Mouse (Mus musculus): ENCODE measurements around the gene Zmiz1. TPM values are rescaled to one million over a fixed set of nuclear protein-coding genes. Genes with fewer than 3 reads are reported as not detected.

Gene Zmiz1
- polyA plus RNA-seq, 1 experiment from 2014 or later, result 57.5 TPM

DNA sequence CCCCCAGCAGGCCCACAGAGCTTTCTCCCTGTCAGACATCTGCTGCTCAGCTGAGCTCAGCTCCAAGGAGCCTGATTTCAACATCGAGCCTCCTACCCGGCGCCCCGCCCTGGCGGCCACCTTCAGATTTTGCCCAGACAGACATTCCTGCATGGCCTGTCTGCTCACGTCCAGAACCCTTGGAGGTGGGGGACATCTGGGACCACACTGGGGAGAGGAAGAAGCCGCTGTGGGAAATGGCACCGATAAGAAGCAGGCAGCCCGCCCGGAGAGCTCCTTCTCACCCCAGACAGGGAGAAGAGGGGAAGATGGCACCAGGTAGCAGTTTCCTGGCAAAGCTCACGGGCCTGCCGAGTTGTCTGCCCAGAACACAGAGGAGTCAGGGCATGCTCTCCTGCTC lies 140.9 kb downstream of the Zmiz1 start:
- no peak for ATAC-seq (replicated peaks)
- 82% methylated on average over 12 of the region's 12 CpGs for WGBS
- no peak overlapping the region for H3K9ac ChIP-seq (replicated peaks)

DNA sequence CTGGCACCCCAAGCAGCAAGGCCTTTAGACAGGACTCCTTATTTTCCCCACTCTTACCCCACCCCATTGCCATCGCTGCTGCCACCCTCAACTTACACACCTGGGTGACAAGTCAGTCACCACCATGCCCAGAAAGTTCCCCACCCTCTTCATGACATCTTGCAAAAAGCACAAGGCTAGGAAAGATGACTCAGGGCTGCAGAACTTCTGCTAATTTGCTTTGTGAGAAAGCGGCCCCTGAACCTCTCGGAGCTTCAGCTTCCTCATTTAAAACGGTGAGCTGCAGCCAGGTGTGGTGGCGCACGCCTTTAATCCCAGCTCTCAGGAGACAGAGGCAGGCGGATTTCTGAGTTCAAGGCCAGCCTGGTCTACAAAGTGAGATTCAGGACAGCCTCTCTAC lies 141.4 kb downstream of the Zmiz1 start:
- Histone ChIP-seq H3K9ac (replicated peaks) (no peak overlapping the region), H3K9me3 (no peaks in the 10 kb centered on the region), H3K4me2 (replicated peaks) (no peak overlapping the region), H3K27me3 (no peaks in the 10 kb centered on the region), H3K4me3 (no peak overlapping the region), H3K36me3 (peaks cover 8% of the 10 kb centered on the region; the same call in 1 of the 2 replicates), H3K27ac (replicated peaks) (0 out of 2 replicates have a peak overlapping the region, but pooled peaks have one; percentile 21), H3K4me1 (peaks cover 40% of the 10 kb centered on the region)
- no peak for ATAC-seq (replicated peaks)
- WGBS, result 83% methylated on average over 7 of the region's 7 CpGs

More for the DNA sequence above, 140.9 kb downstream of the Zmiz1 start:
- Histone ChIP-seq H3K4me1 (peaks cover 39% of the 10 kb centered on the region), H3K9me3 (no peaks in the 10 kb centered on the region), H3K27ac (replicated peaks) (0 out of 2 replicates have a peak overlapping the region, but pooled peaks have one; percentile 21), H3K27me3 (no peaks in the 10 kb centered on the region), H3K4me3 (no peak overlapping the region), H3K4me2 (replicated peaks) (no peak overlapping the region), H3K36me3 (peaks cover 8% of the 10 kb centered on the region; the same call in 1 of the 2 replicates)

DNA sequence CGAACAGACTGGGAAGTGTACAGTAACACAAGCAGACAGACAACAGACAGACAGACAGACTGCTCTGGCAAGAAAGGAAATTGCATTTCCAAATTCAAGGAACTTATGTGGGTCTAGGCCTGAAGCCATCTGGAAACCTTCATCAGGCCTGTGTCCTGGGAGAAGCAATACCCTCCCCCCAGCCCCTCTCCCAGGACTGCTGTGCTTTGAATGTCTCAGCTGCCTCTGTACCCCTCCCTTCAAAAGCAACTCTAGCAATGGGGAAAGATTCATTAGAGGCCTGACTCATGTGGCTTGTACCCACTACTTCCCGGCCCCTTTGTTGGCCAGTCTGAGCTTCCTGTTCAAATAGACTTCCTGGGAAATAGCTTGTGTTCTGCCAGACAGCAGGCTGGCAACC lies 142.0 kb downstream of the Zmiz1 start:
- WGBS, result 57% methylated on average over 2 of the region's 2 CpGs
- Histone ChIP-seq H3K4me1 (peaks cover 44% of the 10 kb centered on the region), H3K27ac (replicated peaks) (no peak overlapping the region)

DNA sequence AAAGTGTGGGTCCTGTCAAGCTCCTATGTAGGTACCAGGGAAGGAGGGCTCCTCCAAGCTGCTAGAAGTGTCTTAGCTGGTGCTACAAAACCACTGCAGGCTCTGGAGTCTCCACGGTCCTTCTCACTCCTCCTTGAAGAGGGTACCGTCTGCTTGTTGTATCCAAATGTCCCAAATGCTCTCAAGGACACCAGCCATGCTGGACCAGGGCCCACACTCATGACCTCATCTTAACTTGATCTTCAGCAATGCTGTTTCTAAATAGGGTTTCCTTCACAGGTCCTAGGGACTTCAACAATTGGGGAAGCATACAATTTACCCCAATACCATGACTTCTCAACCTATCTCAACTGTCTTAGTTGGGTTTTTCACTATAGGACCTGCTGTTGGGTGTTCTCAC lies 143.0 kb downstream of the Zmiz1 start:
- Histone ChIP-seq H3K27ac (replicated peaks) (no peak overlapping the region), H3K36me3 (peaks cover 8% of the 10 kb centered on the region; the same call in 1 of the 2 replicates), H3K4me1 (peaks cover 55% of the 10 kb centered on the region), H3K4me3 (no peak overlapping the region), H3K27me3 (no peaks in the 10 kb centered on the region), H3K9me3 (no peaks in the 10 kb centered on the region), H3K4me2 (replicated peaks) (no peak overlapping the region), H3K9ac (replicated peaks) (no peak overlapping the region)
- 91% methylated on average over 2 of the region's 2 CpGs for WGBS
- ATAC-seq (replicated peaks), result no peak

More for the DNA sequence above, 142.0 kb downstream of the Zmiz1 start:
- peaks cover 8% of the 10 kb centered on the region; the same call in 1 of the 2 replicates for H3K36me3 ChIP-seq
- no peaks in the 10 kb centered on the region for H3K27me3 ChIP-seq
- no peak for ATAC-seq (replicated peaks)
- no peak overlapping the region for H3K4me3 ChIP-seq
- no peaks in the 10 kb centered on the region for H3K9me3 ChIP-seq
- H3K9ac ChIP-seq (replicated peaks), result no peak overlapping the region
- no peak overlapping the region for H3K4me2 ChIP-seq (replicated peaks)

DNA sequence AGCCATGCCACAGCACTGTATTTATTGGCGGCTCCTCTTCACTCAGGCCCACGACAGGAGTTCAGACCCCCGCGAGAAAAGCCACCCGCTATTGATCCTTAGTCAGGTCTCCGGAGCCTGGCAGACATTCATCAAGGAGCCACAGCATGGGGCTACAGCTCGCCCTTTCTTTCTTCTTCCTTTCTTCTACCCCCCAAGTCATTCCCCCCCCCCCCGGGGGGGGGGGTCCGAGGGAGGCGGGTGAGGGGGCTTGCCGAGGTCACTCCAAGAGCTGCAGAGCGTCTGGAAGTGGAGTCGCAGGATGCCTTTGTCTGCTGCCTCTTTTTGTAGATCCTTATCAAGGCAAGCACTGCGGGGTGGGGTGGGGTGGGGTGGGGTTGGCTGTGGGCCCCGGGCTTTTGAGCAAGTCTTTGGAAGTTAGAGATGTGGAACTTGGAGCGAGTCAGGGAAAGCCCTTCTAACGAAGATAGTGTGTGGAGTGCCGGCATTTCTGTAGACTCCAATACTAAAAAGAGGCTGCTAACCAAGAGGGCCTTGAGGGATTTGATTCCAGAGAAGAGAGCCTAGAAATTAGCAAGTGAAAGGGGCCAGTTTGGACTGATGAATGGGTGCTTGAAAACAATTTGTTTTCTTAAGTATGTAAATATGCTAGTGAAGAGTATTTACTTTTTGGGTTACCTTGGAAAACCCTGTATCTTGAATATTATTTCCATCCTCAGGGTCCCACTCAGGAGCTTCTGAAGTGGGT lies 145.6 kb downstream of the Zmiz1 start:
- H3K27me3 ChIP-seq, result no peaks in the 10 kb centered on the region
- 3% methylated on average over 17 of the region's 18 CpGs for WGBS
- no peaks in the 10 kb centered on the region for H3K9me3 ChIP-seq
- no peak for ATAC-seq (replicated peaks)
- H3K4me1 ChIP-seq, result peaks cover 69% of the 10 kb centered on the region
- no peak overlapping the region for H3K4me3 ChIP-seq
- no peak overlapping the region for H3K9ac ChIP-seq (replicated peaks)
- H3K27ac ChIP-seq (replicated peaks), result peak overlapping the region; percentile 42; the same call in 1 of the 2 replicates
- H3K36me3 ChIP-seq, result 0 out of 2 replicates have a peak, but pooled peaks cover 2% of the 10 kb centered on the region
- H3K4me2 ChIP-seq (replicated peaks), result no peak overlapping the region

DNA sequence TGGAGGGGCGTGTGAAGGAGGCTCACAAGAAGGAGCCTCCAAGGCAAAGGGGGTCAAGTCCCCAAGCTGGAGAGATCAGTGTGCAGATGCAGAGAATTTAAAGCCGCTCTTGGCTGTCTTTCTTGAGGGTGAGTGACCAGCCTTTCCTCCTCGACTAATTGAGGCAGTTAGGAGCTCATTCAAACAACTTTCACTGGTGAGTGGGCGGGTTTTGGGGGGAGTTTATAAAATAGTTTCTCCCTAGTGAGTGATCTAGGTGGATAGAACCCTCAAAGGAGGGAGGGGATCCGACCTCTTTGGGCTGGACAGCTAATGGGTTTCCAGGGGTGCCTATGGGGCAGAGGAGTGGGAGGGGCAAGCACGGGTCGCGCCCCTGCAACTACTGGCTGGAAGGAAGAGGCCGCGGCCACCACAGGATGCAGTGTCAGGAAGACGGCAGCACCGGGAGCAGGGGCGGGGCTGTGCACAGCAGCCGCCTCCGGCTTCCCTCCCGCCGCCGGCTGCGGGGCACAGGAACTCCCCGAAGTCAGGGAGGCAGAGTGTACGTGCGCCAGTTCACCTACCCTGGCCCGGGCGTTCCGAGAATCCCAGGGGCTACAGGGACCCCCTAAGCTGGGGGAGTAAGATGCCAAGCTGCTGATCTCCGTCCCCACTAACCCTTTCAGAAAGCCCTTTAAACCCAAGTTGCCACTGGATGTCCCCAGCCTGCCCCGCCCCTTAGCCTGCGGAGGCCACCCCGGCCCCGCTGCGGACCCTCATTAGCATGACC lies 147.6 kb downstream of the Zmiz1 start:
- H3K9ac ChIP-seq (replicated peaks), result peak overlapping the region; percentile 96
- ATAC-seq (replicated peaks), result peak; percentile 30
- peak overlapping the region; percentile 76 for H3K4me3 ChIP-seq
- H3K4me2 ChIP-seq (replicated peaks), result peak overlapping the region; percentile 98
- no peaks in the 10 kb centered on the region for H3K9me3 ChIP-seq
- peaks cover 80% of the 10 kb centered on the region for H3K4me1 ChIP-seq
- WGBS, result 1% methylated on average over 29 of the region's 31 CpGs
- peak overlapping the region; percentile 98 for H3K27ac ChIP-seq (replicated peaks)
- no peaks in the 10 kb centered on the region for H3K36me3 ChIP-seq
- H3K27me3 ChIP-seq, result no peaks in the 10 kb centered on the region

DNA sequence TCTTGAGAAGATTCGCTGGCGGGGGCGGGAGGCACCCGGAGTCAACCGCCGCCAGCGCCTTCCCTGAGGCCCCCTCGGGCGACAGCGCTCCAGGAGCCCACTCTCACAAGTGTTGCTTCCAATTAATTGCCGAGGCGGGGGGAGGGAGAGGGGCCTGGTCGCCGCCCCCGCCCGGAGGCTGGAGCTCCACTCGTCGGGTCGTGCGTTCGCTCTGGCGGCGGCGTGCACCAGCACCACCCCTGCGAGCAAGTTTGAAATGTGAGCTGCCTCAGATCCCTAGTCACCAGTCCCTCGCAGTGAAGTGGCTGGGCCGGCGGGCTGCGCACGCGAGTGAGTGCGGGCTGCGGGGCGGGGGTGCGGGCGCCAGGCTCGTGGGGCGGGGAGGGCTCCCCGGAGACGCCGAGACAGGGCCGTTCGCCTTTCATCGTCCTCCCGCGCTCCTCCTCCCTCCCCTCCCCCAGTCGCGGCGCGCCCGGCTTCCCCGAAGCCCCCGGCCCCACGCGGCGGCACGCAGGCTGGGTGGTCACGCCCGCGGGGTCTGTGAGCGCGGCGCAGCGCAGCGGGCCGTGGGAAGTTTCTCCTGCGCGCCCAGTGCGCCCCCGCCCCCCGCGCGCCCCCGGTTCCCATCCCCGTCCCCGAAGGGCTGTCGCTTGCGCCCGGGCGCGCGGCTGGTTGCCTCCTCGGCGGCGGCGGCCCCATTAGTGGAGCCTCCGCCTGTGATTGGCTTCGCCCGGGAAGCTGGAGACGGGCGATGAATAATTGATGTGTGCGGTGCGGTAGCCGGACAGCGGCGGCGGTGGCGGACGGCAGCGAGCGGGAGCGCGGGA lies 148.4 kb downstream of the Zmiz1 start:
- peak; percentile 73 for ATAC-seq (replicated peaks)
- Histone ChIP-seq H3K27ac (replicated peaks) (peak overlapping the region; percentile 98), H3K36me3 (no peaks in the 10 kb centered on the region), H3K27me3 (no peaks in the 10 kb centered on the region), H3K4me3 (peak overlapping the region; percentile 76), H3K9ac (replicated peaks) (peak overlapping the region; percentile 96), H3K9me3 (no peaks in the 10 kb centered on the region), H3K4me1 (peaks cover 83% of the 10 kb centered on the region), H3K4me2 (replicated peaks) (peak overlapping the region; percentile 98)
- WGBS, result under 1% methylated on average over 88 of the region's 103 CpGs

DNA sequence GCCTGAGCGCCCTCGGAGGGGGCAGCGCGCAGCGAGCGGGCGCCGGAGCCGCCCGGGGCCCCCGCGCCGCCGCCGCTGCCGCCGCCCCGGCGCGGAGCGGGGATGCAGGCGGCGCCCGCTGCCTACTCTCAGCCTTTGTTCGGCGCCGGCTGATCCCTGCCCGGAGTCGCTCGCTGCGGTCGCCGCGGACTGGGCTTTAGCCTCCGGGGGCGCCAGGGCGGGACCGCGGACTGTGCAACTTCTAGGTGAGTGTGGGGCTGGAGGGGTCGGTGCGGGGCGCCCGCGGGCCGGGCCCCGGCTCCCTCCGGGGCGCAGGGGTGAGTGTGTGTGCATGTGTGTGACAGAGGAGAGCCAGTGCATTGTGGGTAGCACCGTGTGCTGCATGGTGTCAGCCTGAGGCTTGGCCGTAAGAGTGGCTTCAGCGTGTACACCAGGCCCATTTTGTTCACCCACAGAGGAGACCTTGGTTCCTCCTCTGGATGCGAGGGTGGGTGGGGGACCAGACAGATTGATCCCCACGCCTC lies 149.0 kb downstream of the Zmiz1 start:
- H3K9me3 ChIP-seq, result no peaks in the 10 kb centered on the region
- under 1% methylated on average over 48 of the region's 53 CpGs for WGBS
- H3K4me1 ChIP-seq, result peaks cover 83% of the 10 kb centered on the region
- peak overlapping the region; percentile 98 for H3K4me2 ChIP-seq (replicated peaks)
- H3K9ac ChIP-seq (replicated peaks), result peak overlapping the region; percentile 96
- H3K27ac ChIP-seq (replicated peaks), result peak overlapping the region; percentile 98
- H3K27me3 ChIP-seq, result no peaks in the 10 kb centered on the region
- H3K4me3 ChIP-seq, result peak overlapping the region; percentile 76
- H3K36me3 ChIP-seq, result no peaks in the 10 kb centered on the region
- ATAC-seq (replicated peaks), result peak; percentile 83

DNA sequence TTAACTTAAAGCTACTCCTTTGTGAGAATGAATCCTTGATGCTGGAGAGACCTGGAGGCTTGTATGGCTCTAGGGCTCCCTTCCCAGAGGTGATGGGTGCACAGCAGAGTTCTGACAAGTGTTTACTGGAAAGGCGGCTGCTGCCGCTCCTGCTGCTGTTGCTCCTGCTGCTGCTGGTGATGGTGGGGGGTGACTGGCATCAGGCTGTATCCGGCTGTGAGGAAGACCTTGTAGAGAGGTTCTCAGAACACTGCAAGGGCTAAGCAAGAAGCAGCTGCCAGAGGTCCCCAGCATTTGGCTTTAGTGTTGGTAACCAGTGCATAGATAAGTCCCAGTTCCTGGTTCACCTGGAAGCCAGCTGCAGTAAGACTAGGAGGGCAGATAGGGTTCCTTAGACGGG lies 149.6 kb downstream of the Zmiz1 start:
- H3K9ac ChIP-seq (replicated peaks), result peak overlapping the region; percentile 96
- no peaks in the 10 kb centered on the region for H3K36me3 ChIP-seq
- H3K4me3 ChIP-seq, result peak overlapping the region; percentile 76
- no peaks in the 10 kb centered on the region for H3K9me3 ChIP-seq
- peaks cover 81% of the 10 kb centered on the region for H3K4me1 ChIP-seq
- H3K4me2 ChIP-seq (replicated peaks), result peak overlapping the region; percentile 98
- 8% methylated on average over 4 of the region's 4 CpGs for WGBS
- H3K27me3 ChIP-seq, result no peaks in the 10 kb centered on the region
- 0 out of 2 replicates have a peak, but pooled peaks have one; percentile 1 for ATAC-seq (replicated peaks)
- H3K27ac ChIP-seq (replicated peaks), result peak overlapping the region; percentile 98

DNA sequence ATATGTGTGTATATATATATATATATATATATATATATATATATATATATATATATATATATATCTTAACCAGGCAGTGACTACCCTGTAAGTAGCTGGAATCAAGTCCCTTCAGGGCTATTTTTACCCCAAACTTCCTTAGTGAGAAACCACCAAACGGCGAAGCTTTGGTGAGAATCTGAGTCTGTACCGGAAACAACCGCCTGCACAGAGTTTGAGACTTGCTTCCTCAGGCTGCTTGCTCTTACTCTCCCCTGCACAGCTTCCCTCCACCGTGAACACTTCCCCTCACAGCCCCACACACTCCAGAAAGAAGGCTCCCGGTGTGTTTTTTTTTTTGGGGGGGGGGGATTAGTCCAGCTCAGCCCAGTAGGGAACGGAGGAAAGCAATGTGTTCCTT lies 150.4 kb downstream of the Zmiz1 start:
- Histone ChIP-seq H3K27ac (replicated peaks) (peak overlapping the region; percentile 38; the same call in 1 of the 2 replicates), H3K9me3 (no peaks in the 10 kb centered on the region), H3K4me1 (peaks cover 79% of the 10 kb centered on the region), H3K4me3 (peak overlapping the region; percentile 26), H3K9ac (replicated peaks) (peak overlapping the region; percentile 12; the same call in 1 of the 2 replicates), H3K27me3 (no peaks in the 10 kb centered on the region), H3K36me3 (no peaks in the 10 kb centered on the region), H3K4me2 (replicated peaks) (peak overlapping the region; percentile 98)
- WGBS, result 62% methylated on average over 7 of the region's 7 CpGs
- ATAC-seq (replicated peaks), result no peak

DNA sequence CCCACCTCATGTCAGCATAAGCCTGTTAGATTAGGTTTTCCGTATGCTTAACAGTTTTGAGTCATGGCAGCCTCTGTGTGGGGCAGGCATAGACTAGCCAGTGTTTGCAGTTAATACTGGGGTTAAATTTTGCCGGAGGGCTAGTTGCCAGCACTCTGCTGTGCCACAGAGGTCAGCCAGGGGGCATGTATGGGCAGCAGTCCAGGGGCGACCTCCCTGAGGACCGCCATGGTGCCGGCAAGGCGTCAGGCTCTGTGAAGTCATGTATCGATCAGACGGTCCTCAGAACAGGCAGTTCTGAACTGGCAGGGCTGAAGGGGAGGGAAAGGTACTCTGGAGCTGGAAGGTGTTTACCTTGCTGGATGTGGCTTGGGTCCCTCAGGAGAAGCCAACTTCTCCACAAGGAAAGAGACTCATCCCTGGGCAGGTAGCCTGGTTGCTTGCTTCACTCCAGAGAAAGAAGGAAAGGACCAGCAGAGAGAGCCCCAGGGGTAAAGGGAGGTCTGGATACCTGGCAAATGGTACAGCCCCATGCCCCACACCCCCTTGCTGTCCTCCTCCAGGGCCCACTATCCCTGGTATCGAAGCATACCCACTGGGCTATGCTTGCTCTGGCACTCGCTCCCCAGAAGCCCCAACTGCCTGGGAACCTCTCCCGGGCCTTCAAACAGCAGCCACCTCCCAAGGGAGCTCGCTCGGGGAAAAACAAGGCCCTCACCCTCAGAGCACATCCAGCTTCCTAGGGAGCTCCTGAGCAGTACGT lies 151.6 kb downstream of the Zmiz1 start:
- H3K4me1 ChIP-seq, result peaks cover 79% of the 10 kb centered on the region
- WGBS, result 48% methylated on average over 14 of the region's 14 CpGs
- no peaks in the 10 kb centered on the region for H3K36me3 ChIP-seq
- peak overlapping the region; percentile 59 for H3K27ac ChIP-seq (replicated peaks)
- H3K9ac ChIP-seq (replicated peaks), result peak overlapping the region; percentile 42
- peak overlapping the region; percentile 26 for H3K4me3 ChIP-seq
- peak overlapping the region; percentile 51 for H3K4me2 ChIP-seq (replicated peaks)
- no peaks in the 10 kb centered on the region for H3K9me3 ChIP-seq
- no peaks in the 10 kb centered on the region for H3K27me3 ChIP-seq
- ATAC-seq (replicated peaks), result no peak
